Mouse (Mus musculus): ENCODE measurements around the gene Bbs5. TPM values are rescaled to one million over a fixed set of nuclear protein-coding genes. Genes with fewer than 3 reads are reported as not detected.
"Not testable (repeated sequence)": the region's sequence is repeated elsewhere in the genome, so short reads cannot be mapped to it uniquely, and the experiment has no call there.

The Bbs5 gene
- polyA plus RNA-seq, 1 experiment, result 1.7 TPM

DNA sequence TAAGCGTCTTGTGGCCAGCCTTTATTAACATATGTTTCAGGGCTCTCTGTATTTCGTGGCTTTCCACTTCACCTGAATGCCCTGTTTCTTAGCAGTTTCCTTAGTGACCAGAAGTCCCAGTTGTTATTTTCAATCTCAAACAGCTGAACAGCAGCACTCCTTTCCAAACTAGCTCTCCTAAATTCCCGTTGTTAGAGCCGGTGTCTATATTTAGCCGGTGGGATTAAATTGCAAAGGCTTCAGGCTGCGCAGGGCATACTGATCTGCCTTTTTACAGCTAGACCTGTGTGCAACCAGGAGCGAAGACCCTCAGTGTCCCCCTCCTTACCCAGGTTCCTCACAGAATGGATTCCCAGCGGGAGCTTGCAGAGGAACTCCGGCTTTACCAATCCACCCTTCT lies 22.9 kb downstream of the Bbs5 start, which contains the start of gene Klhl41:
Gene Klhl41, plus strand, starts transcription at position 268 of the 400 bp plus-strand sequence.
- WGBS, result 79% methylated on average over 9 of the region's 9 CpGs
- H3K4me3 ChIP-seq (ENCODE audit: insufficient read depth, low read depth, low read length), result no peak within 1 kb of the TSS
- H3K27ac ChIP-seq (ENCODE audit: insufficient read depth, low read depth, low read length), result no peak within 1 kb of the TSS
- no peaks in the 10 kb centered on the region for H3K27me3 ChIP-seq (replicated peaks; ENCODE audit: control insufficient read depth, insufficient read depth, low read length)
- H3K36me3 ChIP-seq (ENCODE audit: control insufficient read depth, insufficient read depth, low read length), result peaks cover 1% of the 10 kb centered on the region; the same call in 1 of the 2 replicates
- no peak for DNase-seq
- no peaks in the 10 kb centered on the region for H3K4me1 ChIP-seq (ENCODE audit: control insufficient read depth, insufficient read depth, low read length)
- no peak for TF ChIP-seq CTCF (conservative IDR thresholded peaks at IDR 0.05; ENCODE audit: insufficient read depth, insufficient read length, low read depth, low read length)
- no peak for TF ChIP-seq POLR2A (IDR thresholded peaks at IDR 0.05; ENCODE audit: low read depth, low read length)

DNA sequence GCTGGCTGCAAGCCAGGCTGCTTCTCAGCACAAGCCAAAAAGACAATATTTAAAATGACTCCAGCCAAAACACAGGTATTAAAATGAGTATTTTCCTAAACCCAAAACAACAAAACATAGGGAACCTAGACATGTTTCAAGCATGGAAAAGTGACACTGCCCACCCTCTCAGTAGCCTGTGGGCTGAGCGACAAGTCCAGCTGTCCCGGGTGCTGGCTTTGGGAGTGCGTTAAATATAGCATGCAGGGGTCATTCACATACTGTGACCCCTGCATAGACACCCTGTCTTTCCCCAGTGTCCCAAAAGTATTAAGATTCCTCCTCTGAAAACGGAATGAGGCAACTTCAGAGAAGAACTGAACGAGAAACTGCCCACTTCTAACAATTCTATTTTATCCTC lies 26.8 kb downstream of the Bbs5 start:
- H3K4me3 ChIP-seq (ENCODE audit: insufficient read depth, low read depth, low read length), result no peak overlapping the region
- no peaks in the 10 kb centered on the region for H3K36me3 ChIP-seq (ENCODE audit: control insufficient read depth, insufficient read depth, low read length)
- H3K27ac ChIP-seq (ENCODE audit: insufficient read depth, low read depth, low read length), result no peak overlapping the region
- 72% methylated on average over 5 of the region's 5 CpGs for WGBS
- H3K4me1 ChIP-seq (ENCODE audit: control insufficient read depth, insufficient read depth, low read length), result peaks cover 4% of the 10 kb centered on the region; the same call in 1 of the 2 replicates
- no peak for DNase-seq
- TF ChIP-seq POLR2A (IDR thresholded peaks at IDR 0.05; ENCODE audit: low read depth, low read length), result no peak
- no peak for TF ChIP-seq CTCF (conservative IDR thresholded peaks at IDR 0.05; ENCODE audit: insufficient read depth, insufficient read length, low read depth, low read length)
- no peaks in the 10 kb centered on the region for H3K27me3 ChIP-seq (replicated peaks; ENCODE audit: control insufficient read depth, insufficient read depth, low read length)

DNA sequence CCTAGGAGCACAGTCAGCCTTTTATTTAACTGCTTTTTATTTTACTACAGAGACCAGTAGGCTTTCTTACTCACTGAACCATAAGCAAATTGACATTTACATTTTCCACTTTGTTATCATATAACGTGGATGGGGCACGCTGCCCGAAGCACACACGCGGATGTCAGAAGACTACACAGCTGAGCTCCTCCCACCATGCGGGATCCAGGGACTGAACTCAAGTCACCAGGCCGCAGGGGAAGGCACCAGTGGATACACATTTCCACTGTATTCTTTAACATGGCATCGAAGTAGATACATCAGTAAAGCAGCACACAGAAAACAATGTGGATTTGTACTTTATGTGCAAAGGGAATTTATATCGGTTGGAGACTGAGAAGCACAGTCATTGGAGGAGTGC lies 28.3 kb downstream of the Bbs5 start:
- DNase-seq, result no peak
- Histone ChIP-seq H3K36me3 (ENCODE audit: control insufficient read depth, insufficient read depth, low read length) (no peaks in the 10 kb centered on the region), H3K27me3 (replicated peaks; ENCODE audit: control insufficient read depth, insufficient read depth, low read length) (no peaks in the 10 kb centered on the region), H3K4me1 (ENCODE audit: control insufficient read depth, insufficient read depth, low read length) (peaks cover 4% of the 10 kb centered on the region; the same call in 1 of the 2 replicates), H3K27ac (ENCODE audit: insufficient read depth, low read depth, low read length) (no peak overlapping the region), H3K4me3 (ENCODE audit: insufficient read depth, low read depth, low read length) (no peak overlapping the region)
- 96% methylated on average over 9 of the region's 9 CpGs for WGBS
- TF ChIP-seq POLR2A (IDR thresholded peaks at IDR 0.05; ENCODE audit: low read depth, low read length), result no peak
- TF ChIP-seq CTCF (conservative IDR thresholded peaks at IDR 0.05; ENCODE audit: insufficient read depth, insufficient read length, low read depth, low read length), result no peak

DNA sequence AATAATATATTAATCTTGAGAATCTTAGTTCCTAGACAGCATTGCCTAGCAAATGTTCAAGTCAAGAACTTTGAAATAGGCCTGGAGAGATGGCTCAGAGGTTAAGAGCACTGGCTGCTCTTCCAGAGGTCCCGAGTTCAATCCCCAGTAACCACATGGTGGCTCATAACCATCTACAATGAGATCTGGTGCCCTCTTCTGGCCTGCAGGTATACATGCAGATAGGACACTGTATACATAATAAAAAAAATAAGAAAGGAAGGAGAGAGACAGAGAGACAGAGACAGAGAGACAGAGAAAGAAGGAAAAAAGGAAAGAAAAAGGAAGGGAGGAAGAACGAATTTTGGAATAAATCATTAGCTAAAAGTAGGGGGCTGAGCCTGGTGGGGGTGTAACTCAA lies 29.7 kb downstream of the Bbs5 start:
- peak; percentile 32 for DNase-seq
- TF ChIP-seq CTCF (conservative IDR thresholded peaks at IDR 0.05; ENCODE audit: insufficient read depth, insufficient read length, low read depth, low read length) (0 out of 2 replicates have a peak, but pooled peaks have one; percentile 21), POLR2A (IDR thresholded peaks at IDR 0.05; ENCODE audit: low read depth, low read length) (no peak)

DNA sequence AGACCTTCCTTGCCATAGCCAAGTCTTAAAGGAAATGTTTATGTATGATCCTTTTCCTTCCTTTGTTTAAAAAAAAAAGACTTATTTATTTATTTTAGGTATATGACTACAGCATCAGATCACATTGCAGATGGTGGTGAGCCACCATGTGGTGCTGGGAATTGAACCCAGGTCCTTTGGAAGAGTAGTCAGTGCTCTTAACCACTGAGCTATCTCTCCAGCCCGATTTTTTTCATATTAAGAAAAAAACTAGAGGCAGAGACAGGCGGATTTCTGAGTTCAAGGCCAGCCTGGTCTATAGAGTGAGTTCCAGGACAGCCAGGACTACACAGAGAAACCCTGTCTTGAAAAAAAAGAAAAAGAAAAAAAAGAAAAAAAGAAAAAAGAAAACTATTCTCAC lies 30.2 kb downstream of the Bbs5 start:
- not testable (repeated sequence) for H3K4me1 ChIP-seq (ENCODE audit: control insufficient read depth, insufficient read depth, low read length); H3K27ac ChIP-seq (ENCODE audit: insufficient read depth, low read depth, low read length); H3K36me3 ChIP-seq (ENCODE audit: control insufficient read depth, insufficient read depth, low read length); DNase-seq; H3K27me3 ChIP-seq (replicated peaks; ENCODE audit: control insufficient read depth, insufficient read depth, low read length); H3K4me3 ChIP-seq (ENCODE audit: insufficient read depth, low read depth, low read length)
- 86% methylated on average over 2 of the region's 2 CpGs for WGBS

More for the DNA sequence above, 29.7 kb downstream of the Bbs5 start:
- Histone ChIP-seq H3K36me3 (ENCODE audit: control insufficient read depth, insufficient read depth, low read length) (no peaks in the 10 kb centered on the region), H3K4me1 (ENCODE audit: control insufficient read depth, insufficient read depth, low read length) (peaks cover 4% of the 10 kb centered on the region; the same call in 1 of the 2 replicates), H3K27me3 (replicated peaks; ENCODE audit: control insufficient read depth, insufficient read depth, low read length) (no peaks in the 10 kb centered on the region), H3K27ac (ENCODE audit: insufficient read depth, low read depth, low read length) (no peak overlapping the region), H3K4me3 (ENCODE audit: insufficient read depth, low read depth, low read length) (no peak overlapping the region)
- WGBS, result 57% methylated on average over 2 of the region's 2 CpGs

DNA sequence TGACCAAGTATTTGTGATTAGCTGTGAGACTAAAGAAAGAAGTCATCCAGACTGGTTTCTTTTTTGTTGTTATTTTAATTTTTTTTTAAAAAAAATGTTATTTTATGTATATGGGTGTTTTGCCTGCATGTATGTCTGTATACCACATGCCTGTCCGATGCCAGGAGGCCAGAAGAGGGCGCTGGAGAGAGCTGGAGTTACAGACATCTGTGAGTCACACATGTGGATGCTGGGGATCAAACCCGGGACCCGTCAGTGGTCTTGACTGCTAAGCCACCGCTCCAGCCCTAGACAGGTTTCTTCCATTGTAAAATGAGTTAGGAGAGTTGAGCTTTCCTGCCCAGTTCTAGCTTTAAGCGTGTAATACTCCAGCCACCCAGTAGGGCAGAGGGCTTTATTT lies 33.0 kb downstream of the Bbs5 start:
- H3K4me1 ChIP-seq (ENCODE audit: control insufficient read depth, insufficient read depth, low read length), result peaks cover 4% of the 10 kb centered on the region; the same call in 1 of the 2 replicates
- no peak overlapping the region for H3K4me3 ChIP-seq (ENCODE audit: insufficient read depth, low read depth, low read length)
- no peaks in the 10 kb centered on the region for H3K27me3 ChIP-seq (replicated peaks; ENCODE audit: control insufficient read depth, insufficient read depth, low read length)
- TF ChIP-seq CTCF (conservative IDR thresholded peaks at IDR 0.05; ENCODE audit: insufficient read depth, insufficient read length, low read depth, low read length), result 0 out of 2 replicates have a peak, but pooled peaks have one; percentile 8
- no peak for TF ChIP-seq POLR2A (IDR thresholded peaks at IDR 0.05; ENCODE audit: low read depth, low read length)
- H3K36me3 ChIP-seq (ENCODE audit: control insufficient read depth, insufficient read depth, low read length), result no peaks in the 10 kb centered on the region
- DNase-seq, result peak; percentile 6
- whole genome bisulfite sequencing, result 65% methylated on average over 6 of the region's 6 CpGs
- no peak overlapping the region for H3K27ac ChIP-seq (ENCODE audit: insufficient read depth, low read depth, low read length)

DNA sequence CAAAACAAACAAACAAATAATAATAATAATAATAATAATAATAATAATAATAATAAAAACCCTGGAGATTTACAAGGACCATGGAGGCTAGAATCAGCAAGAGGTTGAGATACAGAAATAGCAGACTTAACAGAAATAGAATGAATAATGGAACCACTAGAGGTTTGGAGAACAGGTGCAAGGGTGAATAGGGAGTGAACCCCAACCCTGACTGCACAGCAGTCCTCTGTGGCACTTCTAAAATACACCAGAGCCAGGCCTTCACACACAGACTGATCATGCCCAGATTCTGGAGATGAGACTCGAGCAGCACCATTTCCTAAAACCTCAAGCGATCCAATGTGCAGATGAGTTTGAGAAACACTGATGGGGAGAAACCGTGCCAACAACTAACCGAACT lies 35.0 kb downstream of the Bbs5 start:
- no peak overlapping the region for H3K27ac ChIP-seq (ENCODE audit: insufficient read depth, low read depth, low read length)
- TF ChIP-seq POLR2A (IDR thresholded peaks at IDR 0.05; ENCODE audit: low read depth, low read length) (no peak), CTCF (conservative IDR thresholded peaks at IDR 0.05; ENCODE audit: insufficient read depth, insufficient read length, low read depth, low read length) (no peak)
- no peaks in the 10 kb centered on the region for H3K4me1 ChIP-seq (ENCODE audit: control insufficient read depth, insufficient read depth, low read length)
- H3K27me3 ChIP-seq (replicated peaks; ENCODE audit: control insufficient read depth, insufficient read depth, low read length), result no peaks in the 10 kb centered on the region
- DNase-seq, result no peak
- no peaks in the 10 kb centered on the region; the same call in 1 of the 2 replicates for H3K36me3 ChIP-seq (ENCODE audit: control insufficient read depth, insufficient read depth, low read length)
- no peak overlapping the region for H3K4me3 ChIP-seq (ENCODE audit: insufficient read depth, low read depth, low read length)
- WGBS, result 93% methylated on average over 4 of the region's 4 CpGs
